Mouse (Mus musculus) frontal cortex, adult (tissue): ENCODE measurements at regions not wholly inside any gene's neighbourhood (a gene's known extent, or its start where the extent isn't known, plus 50 kb on each side); places are given as distances from the start of the nearest gene placed in this dataset.

ENCODE experiments used
- ATAC-seq: cut with Nextera tagmentation; 2 replicates; pipeline ENCODE4 v1.9.2; 2017; ENCODE audit warnings: mild to moderate bottlenecking, moderate library complexity, mixed read lengths; ENCODE audit not compliant: low TSS enrichment

DNA sequence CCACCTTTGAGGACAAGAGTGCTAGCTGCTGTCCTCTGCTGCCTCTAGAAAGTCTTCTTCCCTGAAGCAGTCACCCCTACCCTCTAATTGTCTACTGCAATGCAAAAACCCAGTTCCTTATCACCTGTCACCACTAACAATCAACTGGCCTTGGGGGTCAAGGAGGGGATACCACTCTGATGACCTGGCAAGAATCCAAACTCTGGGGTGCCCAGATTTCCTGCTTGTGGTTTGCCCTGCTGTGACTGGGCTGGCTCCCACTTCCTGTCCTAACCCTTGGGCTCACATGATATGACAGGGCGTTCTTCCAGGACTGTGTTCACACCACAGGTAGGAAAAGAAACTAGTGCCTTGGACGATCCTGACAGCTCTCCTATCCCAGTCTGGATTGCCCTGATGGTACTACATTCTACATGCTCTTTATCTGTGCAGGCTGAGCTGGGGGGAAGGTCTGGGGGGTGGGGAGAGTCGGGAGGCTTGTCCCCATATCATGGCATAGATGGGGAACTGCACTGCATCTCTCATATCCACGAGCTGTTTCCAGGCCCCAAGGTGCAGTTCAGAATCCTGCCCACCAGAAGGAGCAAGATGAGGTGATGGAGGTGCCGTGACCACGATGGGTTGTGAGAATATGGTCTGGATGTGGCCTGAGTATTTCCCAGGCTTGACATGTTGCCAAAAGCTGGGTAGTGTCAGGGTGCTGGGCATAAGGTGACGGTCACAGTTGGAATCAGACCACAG, 81.0 kb downstream of the Maf start:
- ATAC-seq: no peak

DNA sequence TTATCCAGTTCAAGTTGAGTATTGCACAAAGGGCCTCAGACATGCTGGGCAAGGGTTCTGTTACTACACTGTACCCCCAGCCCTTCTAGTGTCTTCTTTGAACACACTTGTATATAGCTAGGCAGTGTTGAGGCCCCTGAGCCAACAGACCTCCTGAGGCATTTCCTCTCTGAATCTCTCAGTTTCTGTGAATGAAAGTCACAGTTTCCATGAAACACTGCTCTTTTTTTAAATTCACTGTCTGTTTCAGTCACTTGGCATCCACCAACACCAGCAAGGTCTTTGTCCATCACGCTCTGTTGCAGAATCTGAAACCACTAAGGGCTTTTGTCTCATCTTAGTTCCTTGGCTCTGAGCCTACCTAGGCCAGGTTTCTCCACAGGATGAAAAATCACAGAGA, 82.5 kb downstream of the Maf start:
- ATAC-seq: no peak

DNA sequence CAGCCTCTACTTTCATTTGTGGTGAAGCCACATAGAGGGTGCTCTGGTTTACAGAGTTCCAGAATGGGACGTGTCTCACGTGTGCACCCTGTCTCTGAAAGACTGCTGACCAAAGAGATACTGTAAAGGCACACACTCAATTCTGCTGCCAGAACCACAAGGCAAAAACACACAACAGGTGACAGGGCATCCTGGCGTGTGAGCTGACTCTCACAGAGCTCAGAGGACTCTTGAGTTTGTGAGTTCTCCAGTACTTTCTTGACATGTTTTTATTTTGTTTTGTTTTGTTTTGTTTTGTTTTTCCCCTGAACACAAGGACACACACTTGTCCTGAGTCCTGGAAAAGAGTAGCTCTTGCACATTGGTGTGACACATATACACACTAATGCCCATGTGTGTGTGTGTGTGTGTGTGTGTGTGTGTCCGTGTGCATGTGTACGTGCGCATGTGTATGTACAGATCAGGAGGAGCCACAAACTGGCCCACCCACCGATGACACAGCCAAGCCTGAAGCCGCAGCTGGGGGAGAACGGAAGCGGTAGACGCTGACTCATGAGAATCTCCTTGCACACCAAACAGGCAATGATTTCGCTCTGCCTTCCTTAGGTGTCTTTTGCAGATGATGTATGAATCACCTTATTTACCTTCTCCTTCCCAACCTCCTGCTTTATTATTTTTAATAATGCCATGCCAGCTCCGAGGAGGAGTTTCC, 89.4 kb downstream of the Maf start:
- peak; percentile 64; the same call in 1 of the 2 replicates for ATAC-seq

GRCm38 (mm10) chr8:115616871-115617605, 90.6 kb downstream of the Maf start:
- no peak for ATAC-seq

- peak; percentile 86 for ATAC-seq
These were observed 93.5 kb downstream of the Maf start for GRCm38 (mm10) chr8:115613946-115614584.

GRCm38 (mm10) chr8:115612119-115612518, 95.5 kb downstream of the Maf start:
- no peak for ATAC-seq

DNA sequence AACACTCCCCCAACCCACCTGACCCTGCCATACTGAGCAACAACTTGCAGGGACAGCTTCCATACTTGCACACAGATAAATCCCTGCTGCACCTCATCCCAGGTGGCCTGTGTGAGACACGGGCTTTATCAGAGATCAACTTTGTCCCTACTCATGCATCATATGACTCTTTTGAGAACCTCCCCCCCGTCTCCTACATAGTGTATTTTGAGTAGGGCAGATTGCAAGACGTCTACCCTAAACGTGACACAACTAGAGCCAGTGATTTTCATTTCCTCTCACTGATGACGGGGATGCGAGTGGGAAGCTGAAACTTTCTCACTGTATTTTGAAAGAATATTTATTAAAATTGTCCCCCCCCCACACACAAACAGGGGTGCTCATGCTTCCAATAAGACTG, 107.8 kb downstream of the Maf start:
- ATAC-seq: no peak

- ATAC-seq: peak; percentile 85
These were observed 110.2 kb downstream of the Maf start for GRCm38 (mm10) chr8:115597226-115597953.

DNA sequence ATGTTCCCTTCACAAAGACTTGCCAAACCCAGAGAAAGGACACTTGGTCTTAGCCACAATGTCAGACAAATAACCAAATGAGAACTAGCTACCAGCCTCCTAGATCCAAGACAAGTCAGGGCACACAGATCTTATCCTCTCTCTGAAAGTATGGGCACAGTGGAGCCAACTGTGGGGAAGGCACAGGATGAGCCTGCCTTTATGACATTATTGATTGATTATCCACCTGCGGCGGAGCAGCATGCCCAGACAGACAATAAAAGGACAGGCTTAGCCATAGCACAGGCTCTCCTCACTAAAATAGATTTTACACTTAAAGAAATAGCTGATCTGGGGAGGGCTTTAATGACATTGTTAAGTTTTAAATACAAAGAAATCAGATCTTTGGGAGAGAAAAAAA, 117.9 kb downstream of the Maf start:
- no peak for ATAC-seq

DNA sequence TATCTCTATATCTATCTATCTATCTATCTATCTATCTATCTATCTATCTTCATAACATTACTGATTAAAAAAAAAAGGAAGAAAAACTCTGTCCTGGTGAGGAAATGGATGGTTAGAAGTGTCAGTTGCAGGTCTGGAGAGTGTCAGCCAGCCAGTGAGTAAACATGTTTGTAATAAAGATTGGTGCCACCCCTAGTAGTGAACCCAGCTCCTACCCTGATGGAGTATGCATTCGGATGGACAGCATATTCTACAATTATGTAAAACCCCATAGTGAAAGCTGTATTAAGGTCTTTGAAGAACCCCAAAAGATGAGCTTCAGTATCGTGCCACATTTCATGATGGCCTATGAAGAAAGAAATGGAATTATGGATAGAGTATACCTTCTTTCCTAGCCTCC, 118.5 kb downstream of the Maf start:
- no peak for ATAC-seq

DNA sequence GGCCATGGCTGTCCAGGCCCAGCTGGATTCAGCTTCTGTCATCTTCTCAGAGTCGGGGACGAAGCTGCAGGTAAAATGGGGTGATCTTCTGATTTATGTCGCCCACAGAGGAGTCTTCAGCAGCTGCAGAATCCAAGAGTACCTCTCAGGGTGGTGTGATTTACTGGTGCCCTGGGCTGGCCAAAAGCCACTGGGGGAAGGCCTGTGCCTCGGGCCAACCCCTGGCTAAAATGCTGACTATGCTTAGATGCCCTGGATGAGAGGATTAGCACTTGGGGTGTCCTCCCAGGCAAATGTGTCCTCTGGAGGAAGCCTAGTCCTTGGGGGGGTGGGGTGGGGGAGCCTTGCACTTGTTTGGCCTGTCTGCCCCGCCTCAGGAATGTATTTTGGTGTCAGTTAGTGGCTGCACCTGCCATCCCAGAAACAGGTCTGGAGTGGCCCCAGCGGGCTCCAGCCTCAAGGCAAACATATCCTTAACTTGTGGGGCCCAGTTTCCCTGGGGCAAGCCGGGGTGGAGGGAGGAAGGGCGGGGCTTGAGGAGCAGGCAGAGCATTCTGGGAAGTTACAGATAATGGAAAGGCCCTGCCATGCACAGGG, 123.2 kb downstream of the Maf start:
- ATAC-seq: no peak

DNA sequence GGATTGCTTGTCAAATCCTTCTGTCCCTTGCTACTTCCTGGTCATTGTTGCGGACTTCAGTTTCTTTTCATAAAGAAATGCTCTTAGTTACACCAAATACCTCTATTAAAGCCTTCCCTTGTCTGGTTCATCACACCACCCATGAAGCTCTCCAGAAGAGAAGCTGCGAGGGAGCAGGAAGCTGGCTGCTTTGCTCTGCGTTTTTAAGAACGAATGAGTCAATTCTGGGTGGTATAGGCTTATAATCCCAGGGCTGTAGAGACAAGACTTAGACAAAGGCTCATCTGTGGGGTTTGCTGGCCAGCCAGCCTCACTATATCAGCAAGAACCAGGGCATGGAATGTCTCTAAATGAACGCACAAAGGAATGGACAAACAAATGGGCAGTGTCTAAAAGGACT, 124.4 kb downstream of the Maf start:
- no peak for ATAC-seq

DNA sequence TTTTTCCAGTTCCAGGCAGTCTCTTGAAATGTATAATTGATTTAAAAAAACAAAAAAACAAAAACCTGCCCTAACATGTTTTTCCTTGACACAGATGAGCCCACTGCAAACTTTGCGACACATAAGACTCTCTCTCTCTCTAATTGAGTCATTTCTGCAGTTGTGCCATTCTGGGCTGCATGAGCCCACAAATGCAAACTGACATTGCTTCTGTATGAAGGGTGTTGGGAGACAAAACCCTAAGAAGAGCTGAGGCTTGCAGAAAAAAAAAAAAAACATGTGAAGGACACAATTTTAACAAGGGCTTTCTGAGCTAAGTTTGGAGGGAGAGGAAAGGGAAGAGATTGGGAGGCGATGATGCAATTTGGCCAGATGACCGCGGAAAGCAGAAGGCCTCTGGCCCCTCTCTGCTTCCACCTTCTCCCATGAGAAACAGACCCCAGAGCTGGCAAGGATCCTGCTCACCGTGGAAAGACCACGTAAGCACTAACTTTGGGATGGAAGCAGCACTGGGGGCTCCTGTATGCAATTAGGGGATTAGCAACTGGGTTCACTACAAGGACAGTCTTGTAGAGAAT, 125.6 kb downstream of the Maf start:
- no peak for ATAC-seq

DNA sequence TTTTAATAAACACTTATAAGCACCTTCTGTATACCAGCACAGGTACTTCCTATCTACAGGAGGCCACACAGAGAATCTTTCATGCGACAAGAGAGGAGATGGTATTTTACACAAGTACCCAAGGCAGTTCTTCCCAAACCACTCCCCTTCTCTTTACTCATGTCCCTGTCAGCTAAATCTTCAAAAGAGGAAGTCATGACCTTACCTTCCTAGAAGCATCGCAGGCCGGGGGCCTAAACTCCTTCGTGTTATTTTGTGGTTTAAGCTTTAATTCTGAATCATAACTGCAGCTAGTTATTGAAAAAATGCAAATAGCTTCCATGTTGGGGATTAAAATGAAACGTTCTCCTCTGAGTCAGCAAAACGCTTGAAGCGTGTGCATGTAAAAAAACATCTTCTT, 139.2 kb downstream of the Maf start:
- no peak for ATAC-seq

DNA sequence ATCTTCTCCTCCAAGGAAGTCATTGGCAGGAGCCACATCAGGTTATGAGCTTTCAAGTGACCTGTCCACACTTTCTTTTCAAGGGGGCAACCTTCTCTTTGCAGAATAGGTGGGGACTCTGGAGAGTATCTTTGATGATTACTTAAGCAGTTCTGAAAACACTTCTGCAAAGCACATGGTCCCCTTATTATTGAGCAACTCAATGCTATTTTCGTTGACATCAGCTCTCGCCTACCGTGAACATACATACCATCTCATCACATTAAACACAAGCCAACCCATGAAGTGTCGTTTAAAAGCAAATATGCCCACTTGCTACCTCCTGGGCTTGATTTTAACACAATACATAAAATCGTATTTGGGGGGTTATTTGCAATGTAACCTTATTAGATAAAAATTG, 141.8 kb downstream of the Maf start:
- ATAC-seq: no peak

DNA sequence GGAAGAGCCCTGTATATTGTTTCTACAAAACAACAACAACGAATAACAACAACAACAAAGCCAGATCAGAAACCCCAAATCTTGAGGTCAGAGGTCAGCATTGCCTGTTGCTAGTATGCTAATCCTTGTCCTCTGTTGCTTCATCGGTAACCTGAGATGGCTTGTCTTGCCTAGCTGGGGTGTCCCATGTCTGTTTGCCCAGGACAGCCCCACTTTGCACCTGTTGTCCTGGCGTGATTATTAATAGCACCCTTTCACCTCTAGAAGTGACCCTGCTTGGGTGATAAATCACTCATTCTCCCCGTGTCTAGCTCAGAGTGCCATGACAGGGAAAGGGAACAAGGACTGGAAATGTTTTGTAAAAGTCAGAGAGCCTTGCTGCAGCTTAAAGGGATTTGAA, 145.2 kb downstream of the Maf start:
- ATAC-seq: no peak

DNA sequence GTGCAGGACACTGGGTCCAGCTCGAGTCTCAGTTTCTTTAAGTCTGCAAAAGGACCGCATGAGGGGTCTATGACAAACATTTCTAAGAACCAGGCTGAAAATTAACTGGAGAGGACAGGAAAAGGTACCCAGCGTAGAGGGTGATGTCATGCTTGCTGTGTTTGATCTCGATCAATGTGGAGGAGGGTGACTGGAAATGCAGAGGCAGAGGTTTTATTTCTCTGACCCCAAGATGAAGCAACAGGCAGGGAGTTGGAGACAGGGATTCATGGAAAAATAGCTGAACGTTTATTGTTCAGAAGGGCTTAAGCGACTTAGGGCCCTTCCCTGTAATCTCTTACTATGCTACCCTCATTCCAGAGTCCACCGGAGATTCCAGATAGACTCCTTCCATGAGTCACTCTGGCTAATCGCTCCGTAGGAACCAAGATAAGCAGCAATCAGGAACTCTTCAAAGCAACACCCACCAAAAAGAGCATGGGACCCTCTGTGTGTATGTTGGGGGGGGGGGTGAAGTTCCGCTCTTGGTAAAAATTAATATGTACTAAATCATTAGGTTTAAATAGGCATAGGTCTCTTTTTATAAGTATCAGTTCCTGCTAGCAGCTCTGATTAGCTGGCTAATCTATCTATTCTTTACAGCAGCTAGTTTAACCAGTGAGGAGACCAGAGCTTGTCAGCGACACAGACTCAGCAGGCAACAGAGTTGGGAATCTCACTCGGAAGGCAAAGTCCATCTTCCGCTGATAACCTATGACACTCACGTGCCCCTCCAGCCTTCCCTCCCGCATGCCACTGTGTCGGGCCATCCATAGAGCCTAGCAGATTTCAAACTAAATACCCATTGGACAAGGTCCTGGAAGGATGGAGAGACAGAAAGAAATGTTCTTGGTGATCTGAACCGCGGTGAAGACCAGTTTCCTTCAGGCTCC, 146.3 kb downstream of the Maf start:
- no peak for ATAC-seq

DNA sequence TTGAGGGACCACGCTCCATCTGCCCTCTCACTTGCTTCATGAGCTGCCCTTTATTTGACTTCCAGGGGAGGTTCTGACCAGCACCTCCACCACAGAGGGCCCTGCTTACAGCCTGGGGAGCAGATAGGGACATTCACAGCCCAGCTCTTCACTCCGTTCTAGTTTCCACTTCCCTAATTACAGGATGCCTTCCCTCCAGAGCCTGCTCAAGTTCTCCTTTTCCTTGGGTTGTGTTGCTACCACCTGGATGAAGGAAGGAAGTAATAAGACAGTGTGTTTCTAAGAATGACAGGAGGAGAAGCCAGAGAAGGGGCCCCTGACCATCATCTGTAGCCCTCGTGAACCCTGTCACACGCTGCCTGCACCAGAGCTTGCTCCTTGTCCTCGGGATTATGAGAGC, 152.1 kb downstream of the Maf start:
- ATAC-seq: no peak; the same call in 1 of the 2 replicates

DNA sequence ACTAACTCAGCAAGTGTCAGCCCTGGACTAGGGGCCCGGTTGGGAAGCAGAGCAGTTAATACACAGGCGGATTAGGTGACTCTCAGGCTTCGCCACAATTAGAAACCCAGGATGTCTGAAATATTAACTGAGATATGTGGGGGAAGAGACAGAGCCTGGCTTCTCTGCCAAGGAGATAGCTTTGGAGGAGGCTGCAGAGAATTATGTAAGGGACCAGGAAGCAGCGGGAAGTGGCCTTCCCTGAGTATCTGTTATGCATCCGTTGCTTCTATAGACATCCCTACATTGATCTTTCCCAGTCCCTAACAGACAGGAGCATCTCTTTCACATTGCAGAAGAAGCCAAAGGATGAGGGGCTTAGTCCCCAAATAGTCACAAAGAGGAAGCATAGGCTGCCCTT, 153.4 kb downstream of the Maf start:
- peak; percentile 76 for ATAC-seq

- no peak for ATAC-seq
These were observed 156.3 kb downstream of the Maf start for GRCm38 (mm10) chr8:115551262-115551661.
